Mouse (Mus musculus): ENCODE data around the gene Mllt10. TPM values are rescaled to one million over a fixed set of nuclear protein-coding genes. Genes with fewer than 3 reads are reported as not detected.

Mllt10 gene
- polyA plus RNA-seq, 1 experiment from 2014 or later, result 52.2 TPM

GRCm38 (mm10) chr2:18183079-18183478 lies 128.0 kb downstream of the Mllt10 start:
- H3K9me3 ChIP-seq, result no peaks in the 10 kb centered on the region
- no peak overlapping the region for H3K4me2 ChIP-seq
- ATAC-seq (ENCODE audit: insufficient read depth, low FRiP score, low read depth), result no peak
- H3K9ac ChIP-seq, result no peak overlapping the region
- H3K4me1 ChIP-seq, result no peaks in the 10 kb centered on the region
- H3K27ac ChIP-seq, result no peak overlapping the region
- H3K4me3 ChIP-seq (replicated peaks), result no peak overlapping the region
- H3K27me3 ChIP-seq (replicated peaks), result no peaks in the 10 kb centered on the region
- H3K36me3 ChIP-seq, result peaks cover 10% of the 10 kb centered on the region

DNA sequence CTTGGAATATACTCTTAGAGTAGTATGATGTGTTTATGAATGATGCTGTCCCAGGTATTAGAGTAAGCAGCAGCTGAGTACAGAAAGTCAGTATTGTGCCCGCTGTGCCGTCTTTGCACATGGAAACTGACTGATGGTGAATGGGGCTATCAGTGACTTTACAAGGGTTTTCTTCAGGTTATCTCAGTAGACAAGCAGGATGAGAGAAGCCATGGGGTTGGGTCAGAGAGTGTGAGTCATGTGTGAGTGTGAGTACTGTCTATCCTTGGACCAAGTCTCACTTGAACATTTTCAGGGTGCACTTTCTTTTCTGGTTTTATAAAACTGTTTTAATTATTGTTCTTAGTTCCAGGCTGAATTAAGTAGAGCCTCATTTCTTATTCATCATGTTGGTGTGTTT lies 133.3 kb downstream of the Mllt10 start:
- Histone ChIP-seq H3K9ac (no peak overlapping the region), H3K27ac (no peak overlapping the region), H3K4me3 (replicated peaks) (no peak overlapping the region), H3K4me1 (no peaks in the 10 kb centered on the region), H3K4me2 (no peak overlapping the region), H3K27me3 (replicated peaks) (no peaks in the 10 kb centered on the region), H3K36me3 (peaks cover 18% of the 10 kb centered on the region), H3K9me3 (no peaks in the 10 kb centered on the region)
- 86% methylated on average over 2 of the region's 2 CpGs for WGBS
- ATAC-seq (ENCODE audit: insufficient read depth, low FRiP score, low read depth), result no peak

- ATAC-seq (ENCODE audit: insufficient read depth, low FRiP score, low read depth), result no peak
- 64% methylated on average over 4 of the region's 4 CpGs for WGBS
Measured at GRCm38 (mm10) chr2:18195285-18195684, 140.2 kb downstream of the Mllt10 start.

DNA sequence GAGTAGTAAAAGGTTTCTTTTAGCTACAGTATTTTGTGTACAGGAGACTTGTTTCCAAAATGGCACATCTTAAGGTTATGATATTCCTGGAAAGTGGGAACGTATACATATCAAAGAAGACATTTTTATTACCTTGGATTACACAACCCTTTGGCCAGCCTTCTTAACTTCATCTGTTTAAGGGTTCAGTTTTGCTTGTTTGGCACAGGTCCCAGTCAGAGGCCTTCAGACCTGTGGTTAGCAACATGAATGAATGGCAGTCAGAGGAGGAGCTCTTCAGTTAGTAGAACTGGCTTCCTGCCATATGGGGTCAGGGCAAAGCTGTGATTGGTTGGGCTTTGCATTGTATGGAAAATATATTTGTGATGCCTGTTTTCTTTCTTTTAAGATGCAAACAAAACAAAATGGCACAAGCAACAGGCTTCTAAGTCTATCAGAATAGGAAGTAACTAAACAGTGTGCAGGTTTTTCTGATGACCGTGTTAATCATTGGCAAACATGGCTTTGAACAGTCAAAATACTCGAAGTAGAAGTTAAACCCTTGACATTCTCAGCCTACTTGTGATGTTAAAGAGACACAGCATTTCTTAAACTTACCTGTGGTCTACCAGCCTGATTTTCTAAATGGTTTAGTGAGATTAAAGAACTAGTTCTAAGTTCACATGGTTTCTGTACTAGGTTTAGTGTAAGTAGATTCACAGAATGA lies 140.8 kb downstream of the Mllt10 start:
- 56% methylated on average over 3 of the region's 3 CpGs for WGBS
- Histone ChIP-seq H3K4me2 (no peak overlapping the region), H3K27ac (no peak overlapping the region), H3K4me1 (no peaks in the 10 kb centered on the region), H3K27me3 (replicated peaks) (no peaks in the 10 kb centered on the region), H3K9ac (no peak overlapping the region), H3K4me3 (replicated peaks) (no peak overlapping the region), H3K9me3 (no peaks in the 10 kb centered on the region), H3K36me3 (peaks cover 8% of the 10 kb centered on the region; the same call in 1 of the 2 replicates)
- ATAC-seq (ENCODE audit: insufficient read depth, low FRiP score, low read depth), result peak; percentile 65; the same call in 1 of the 2 replicates

More at GRCm38 (mm10) chr2:18195285-18195684, 140.2 kb downstream of the Mllt10 start:
- Histone ChIP-seq H3K9ac (no peak overlapping the region), H3K9me3 (no peaks in the 10 kb centered on the region), H3K36me3 (peaks cover 9% of the 10 kb centered on the region; the same call in 1 of the 2 replicates), H3K27ac (no peak overlapping the region), H3K4me1 (no peaks in the 10 kb centered on the region), H3K4me3 (replicated peaks) (no peak overlapping the region), H3K4me2 (no peak overlapping the region), H3K27me3 (replicated peaks) (no peaks in the 10 kb centered on the region)

DNA sequence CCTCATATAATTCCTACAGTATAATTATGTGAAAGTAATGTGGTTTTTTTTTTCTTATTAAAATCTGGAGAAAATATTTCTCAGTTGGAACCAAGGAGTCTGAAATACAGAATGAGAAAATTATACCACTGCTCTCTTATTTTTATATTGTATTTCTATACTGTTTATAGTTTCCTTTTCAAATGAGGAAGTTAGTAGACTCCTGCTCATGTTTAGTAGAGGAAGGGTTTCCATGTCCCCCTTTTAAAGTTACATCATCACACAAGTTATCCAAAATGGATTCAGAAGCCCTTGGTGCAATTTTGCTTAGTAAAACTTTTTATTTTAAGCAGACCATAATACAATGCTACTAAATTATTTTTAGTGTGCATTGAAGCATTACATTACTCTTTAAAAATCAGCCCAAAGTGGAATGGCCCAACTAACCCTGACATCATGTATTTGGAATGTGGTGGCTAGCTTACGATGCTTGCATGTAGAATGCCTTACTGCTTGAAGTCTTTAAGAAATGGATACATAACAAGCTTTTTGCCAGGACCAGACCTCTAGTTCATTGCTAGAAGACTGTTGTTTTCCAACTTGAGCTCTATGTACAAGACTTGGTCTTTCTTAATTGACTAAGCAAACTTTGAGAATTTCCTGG lies 146.9 kb downstream of the Mllt10 start:
- no peak overlapping the region for H3K27ac ChIP-seq
- no peak for ATAC-seq (ENCODE audit: insufficient read depth, low FRiP score, low read depth)
- H3K36me3 ChIP-seq, result peaks cover 17% of the 10 kb centered on the region
- H3K9me3 ChIP-seq, result no peaks in the 10 kb centered on the region
- no peak overlapping the region for H3K4me2 ChIP-seq
- no peaks in the 10 kb centered on the region for H3K4me1 ChIP-seq
- 75% methylated on average over 1 of the region's 1 CpGs for WGBS
- no peaks in the 10 kb centered on the region for H3K27me3 ChIP-seq (replicated peaks)
- no peak overlapping the region for H3K9ac ChIP-seq
- no peak overlapping the region for H3K4me3 ChIP-seq (replicated peaks)

GRCm38 (mm10) chr2:18202923-18203322 lies 147.9 kb downstream of the Mllt10 start:
- Histone ChIP-seq H3K9me3 (no peaks in the 10 kb centered on the region), H3K27me3 (replicated peaks) (no peaks in the 10 kb centered on the region), H3K4me3 (replicated peaks) (no peak overlapping the region), H3K4me2 (no peak overlapping the region), H3K4me1 (no peaks in the 10 kb centered on the region), H3K36me3 (peaks cover 17% of the 10 kb centered on the region), H3K27ac (no peak overlapping the region), H3K9ac (no peak overlapping the region)
- WGBS, result 93% methylated on average over 4 of the region's 4 CpGs
- ATAC-seq (ENCODE audit: insufficient read depth, low FRiP score, low read depth), result no peak

- peaks cover 17% of the 10 kb centered on the region for H3K36me3 ChIP-seq
Measured at GRCm38 (mm10) chr2:18205118-18205517, 150.1 kb downstream of the Mllt10 start.

GRCm38 (mm10) chr2:18206811-18207210 lies 151.8 kb downstream of the Mllt10 start:
- Histone ChIP-seq H3K27me3 (replicated peaks) (no peaks in the 10 kb centered on the region), H3K4me2 (no peak overlapping the region), H3K4me3 (replicated peaks) (no peak overlapping the region), H3K4me1 (no peaks in the 10 kb centered on the region), H3K27ac (no peak overlapping the region), H3K9me3 (no peaks in the 10 kb centered on the region), H3K36me3 (peaks cover 27% of the 10 kb centered on the region), H3K9ac (no peak overlapping the region)
- WGBS, result 86% methylated on average over 10 of the region's 10 CpGs
- no peak for ATAC-seq (ENCODE audit: insufficient read depth, low FRiP score, low read depth)

More at GRCm38 (mm10) chr2:18205118-18205517, 150.1 kb downstream of the Mllt10 start:
- no peak overlapping the region for H3K9ac ChIP-seq
- 81% methylated on average over 3 of the region's 3 CpGs for WGBS
- H3K27ac ChIP-seq, result no peak overlapping the region
- H3K27me3 ChIP-seq (replicated peaks), result no peaks in the 10 kb centered on the region
- no peaks in the 10 kb centered on the region for H3K4me1 ChIP-seq
- no peak for ATAC-seq (ENCODE audit: insufficient read depth, low FRiP score, low read depth)
- H3K4me2 ChIP-seq, result no peak overlapping the region
- no peaks in the 10 kb centered on the region for H3K9me3 ChIP-seq
- no peak overlapping the region for H3K4me3 ChIP-seq (replicated peaks)

GRCm38 (mm10) chr2:18208578-18208977 lies 153.5 kb downstream of the Mllt10 start:
- Histone ChIP-seq H3K4me3 (replicated peaks) (no peak overlapping the region), H3K36me3 (peaks cover 31% of the 10 kb centered on the region), H3K9me3 (no peaks in the 10 kb centered on the region), H3K4me1 (no peaks in the 10 kb centered on the region), H3K27me3 (replicated peaks) (no peaks in the 10 kb centered on the region), H3K27ac (no peak overlapping the region), H3K4me2 (no peak overlapping the region), H3K9ac (no peak overlapping the region)
- no peak for ATAC-seq (ENCODE audit: insufficient read depth, low FRiP score, low read depth)
- WGBS, result 76% methylated on average over 6 of the region's 6 CpGs

DNA sequence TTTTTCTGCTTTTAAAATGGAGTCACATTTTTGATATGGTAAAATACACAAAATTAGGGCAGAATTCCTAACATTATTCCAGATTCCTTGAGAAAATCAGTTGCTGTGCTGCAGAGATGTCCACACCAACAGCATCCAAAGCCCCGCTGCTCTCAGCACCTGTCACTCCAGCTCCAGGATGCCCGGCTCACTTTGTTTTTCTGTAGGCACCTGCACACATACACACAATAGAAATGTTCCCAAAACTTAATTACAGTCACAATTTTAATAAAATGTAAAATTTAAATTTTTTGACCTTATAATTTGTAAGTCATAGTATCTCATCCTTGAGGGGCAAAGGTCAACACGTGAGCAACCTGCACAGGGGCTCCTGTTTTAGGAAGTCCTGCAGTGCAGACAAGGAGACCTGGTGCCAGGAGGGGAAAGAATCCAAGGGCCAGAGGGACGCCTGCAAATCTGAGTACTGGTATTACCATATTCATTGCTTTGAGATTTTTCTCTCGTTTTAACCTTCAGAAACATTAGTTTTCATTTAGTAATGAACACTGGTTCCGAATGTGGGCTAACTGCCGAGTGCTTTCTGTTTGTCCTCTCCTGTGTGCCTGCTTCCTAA lies 154.3 kb downstream of the Mllt10 start:
- H3K4me3 ChIP-seq (replicated peaks), result no peak overlapping the region

GRCm38 (mm10) chr2:18209948-18210347 lies 154.9 kb downstream of the Mllt10 start:
- H3K27ac ChIP-seq, result no peak overlapping the region
- H3K9me3 ChIP-seq, result no peaks in the 10 kb centered on the region
- peaks cover 43% of the 10 kb centered on the region for H3K36me3 ChIP-seq
- H3K4me1 ChIP-seq, result no peaks in the 10 kb centered on the region
- WGBS, result 85% methylated on average over 4 of the region's 4 CpGs
- no peak overlapping the region for H3K4me2 ChIP-seq
- no peak overlapping the region for H3K9ac ChIP-seq
- no peak for ATAC-seq (ENCODE audit: insufficient read depth, low FRiP score, low read depth)
- no peaks in the 10 kb centered on the region for H3K27me3 ChIP-seq (replicated peaks)
- no peak overlapping the region for H3K4me3 ChIP-seq (replicated peaks)

More for the DNA sequence above, 154.3 kb downstream of the Mllt10 start:
- 87% methylated on average over 7 of the region's 7 CpGs for WGBS
- Histone ChIP-seq H3K4me1 (no peaks in the 10 kb centered on the region), H3K9me3 (no peaks in the 10 kb centered on the region), H3K36me3 (peaks cover 37% of the 10 kb centered on the region), H3K4me2 (no peak overlapping the region), H3K27me3 (replicated peaks) (no peaks in the 10 kb centered on the region), H3K27ac (no peak overlapping the region), H3K9ac (no peak overlapping the region)
- ATAC-seq (ENCODE audit: insufficient read depth, low FRiP score, low read depth), result no peak

DNA sequence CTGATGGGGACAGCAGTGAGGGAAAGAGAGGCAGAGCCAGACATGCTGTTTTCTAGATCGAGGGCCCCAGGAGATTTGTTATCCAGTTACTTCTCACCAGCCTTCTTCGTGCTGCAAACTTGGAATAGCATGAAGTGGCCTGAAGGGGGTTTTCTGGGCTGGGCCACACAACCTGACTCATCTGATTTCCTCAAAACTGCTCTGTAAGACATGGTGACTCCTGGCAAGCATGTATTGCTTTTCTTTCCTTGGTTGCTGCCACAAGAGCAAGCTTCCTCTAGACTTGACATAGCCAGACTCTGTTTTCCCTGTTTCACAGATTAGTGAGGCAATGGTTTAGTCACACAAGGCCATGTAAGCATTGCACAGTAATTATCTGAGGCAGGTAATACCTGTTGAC lies 159.0 kb downstream of the Mllt10 start:
- no peak overlapping the region for H3K27ac ChIP-seq
- no peaks in the 10 kb centered on the region for H3K4me1 ChIP-seq
- H3K27me3 ChIP-seq (replicated peaks), result no peaks in the 10 kb centered on the region
- no peak for ATAC-seq (ENCODE audit: insufficient read depth, low FRiP score, low read depth)
- H3K4me3 ChIP-seq (replicated peaks), result no peak overlapping the region
- 72% methylated on average over 2 of the region's 2 CpGs for WGBS
- no peak overlapping the region for H3K9ac ChIP-seq
- H3K4me2 ChIP-seq, result no peak overlapping the region
- peaks cover 52% of the 10 kb centered on the region for H3K36me3 ChIP-seq
- no peaks in the 10 kb centered on the region for H3K9me3 ChIP-seq
